28 mouse cellular contexts compared by ENCODE assay signal in the genomic region with DNA sequence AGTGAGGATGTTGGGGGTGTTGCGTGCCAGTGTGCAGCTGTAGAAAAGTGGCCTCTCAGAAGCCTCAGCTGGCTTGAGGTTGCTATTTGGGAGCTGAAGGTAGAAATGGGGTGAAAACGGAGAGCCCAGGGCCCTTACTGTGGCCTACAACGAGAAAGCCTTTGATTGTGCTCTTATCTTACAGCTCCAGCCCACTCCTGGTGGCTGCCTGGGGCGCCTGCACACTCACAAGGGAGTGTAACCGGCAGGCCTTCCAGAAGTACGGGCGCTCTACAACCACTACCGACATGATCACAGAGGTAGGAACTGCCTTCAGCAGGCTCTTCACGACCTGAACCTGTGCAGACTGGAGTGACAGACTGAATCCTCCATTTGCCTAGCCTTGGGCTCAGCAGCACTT. TPM values are rescaled to one million over a fixed set of nuclear protein-coding genes. Genes with fewer than 3 reads are reported as not detected.
DNase-seq lines count a peak whose midpoint lies in the region; ATAC-seq and TF ChIP-seq lines count a peak whose summit lies in the region.
"Had no signal": no experiment of that assay in that cellular context is flagged by ENCODE, and none has a peak within 500 bp of the region (broad histone marks: within the 10 kb centered on the region; RNA-seq: fewer than 3 reads in every experiment).

No protein-coding gene starts in this region.

- H3K36me3 ChIP-seq in intestine, postnatal 0 days (ENCODE audit: control insufficient read depth, insufficient read depth) = peaks cover 93% of the 10 kb centered on the region
- peaks cover 37% of the 10 kb centered on the region for H3K36me3 ChIP-seq in intestine, embryonic 16.5 days (ENCODE audit: control insufficient read depth, insufficient read depth, low read length)
- peaks cover 83% of the 10 kb centered on the region for H3K36me3 ChIP-seq in liver, embryonic 15.5 days (replicated peaks)
- peaks cover 93% of the 10 kb centered on the region for H3K36me3 ChIP-seq in forebrain, embryonic 14.5 days (ENCODE audit: control insufficient read depth, insufficient read depth, low read length)

- no peak overlapping the region for H3K4me3 ChIP-seq in intestine, postnatal 0 days (ENCODE audit: low read depth, low read length)
- no peak overlapping the region for H3K4me3 ChIP-seq in intestine, embryonic 16.5 days (ENCODE audit: low read length)
- H3K4me3 ChIP-seq in liver, embryonic 15.5 days (replicated peaks) = no peak overlapping the region
- H3K4me3 ChIP-seq in forebrain, embryonic 14.5 days (ENCODE audit: low read depth, low read length) = no peak overlapping the region
- H3K4me3 ChIP-seq: erythroblast, embryonic 14.5 days; heart, embryonic 12.5 days; hindbrain, embryonic 10.5 days; hindbrain, embryonic 15.5 days; megakaryocyte, embryonic 14.5 days; midbrain, embryonic 13.5 days; neural tube, embryonic 13.5 days had no signal

- H3K9me3 ChIP-seq in intestine, postnatal 0 days (ENCODE audit: control insufficient read depth) = no peaks in the 10 kb centered on the region
- no peaks in the 10 kb centered on the region for H3K9me3 ChIP-seq in intestine, embryonic 16.5 days (ENCODE audit: control insufficient read depth, low read length)
- no peaks in the 10 kb centered on the region for H3K9me3 ChIP-seq in liver, embryonic 15.5 days (replicated peaks)
- H3K9me3 ChIP-seq in forebrain, embryonic 14.5 days (replicated peaks; ENCODE audit: control insufficient read depth, low read length) = no peaks in the 10 kb centered on the region
- H3K9me3 ChIP-seq: heart, embryonic 12.5 days; hindbrain, embryonic 10.5 days; hindbrain, embryonic 15.5 days; megakaryocyte, embryonic 14.5 days; midbrain, embryonic 13.5 days; neural tube, embryonic 13.5 days had no signal

- H3K4me2 ChIP-seq in intestine, postnatal 0 days (replicated peaks; ENCODE audit: low read depth) = no peak overlapping the region
- H3K4me2 ChIP-seq in intestine, embryonic 16.5 days (ENCODE audit: low read depth, low read length) = no peak overlapping the region
- 0 out of 2 replicates have a peak overlapping the region, but pooled peaks have one; percentile 8 for H3K4me2 ChIP-seq in liver, embryonic 15.5 days
- H3K4me2 ChIP-seq in forebrain, embryonic 14.5 days (ENCODE audit: low read length) = no peak overlapping the region
- H3K4me2 ChIP-seq: heart, embryonic 12.5 days; hindbrain, embryonic 15.5 days; midbrain, embryonic 13.5 days; neural tube, embryonic 13.5 days had no signal

- no peak for ATAC-seq in intestine, postnatal 0 days
- ATAC-seq in intestine, embryonic 16.5 days = no peak
- ATAC-seq in liver, embryonic 15.5 days (ENCODE audit: insufficient read depth) = peak; percentile 78
- no peak for ATAC-seq in forebrain, embryonic 14.5 days
- ATAC-seq: forebrain, postnatal 0 days; inflammation-experienced regulatory T-cells, adult 6 months; midbrain, embryonic 13.5 days had no signal

- no peaks in the 10 kb centered on the region for H3K4me1 ChIP-seq in intestine, postnatal 0 days (replicated peaks; ENCODE audit: control insufficient read depth, insufficient read depth, low read length)
- no peaks in the 10 kb centered on the region for H3K4me1 ChIP-seq in intestine, embryonic 16.5 days (ENCODE audit: control insufficient read depth, insufficient read depth, low read length)
- peaks cover 35% of the 10 kb centered on the region for H3K4me1 ChIP-seq in liver, embryonic 15.5 days (replicated peaks)
- H3K4me1 ChIP-seq in forebrain, embryonic 14.5 days (ENCODE audit: control insufficient read depth, insufficient read depth, low read length) = no peaks in the 10 kb centered on the region
- H3K4me1 ChIP-seq: hindbrain, embryonic 10.5 days; hindbrain, embryonic 15.5 days; midbrain, embryonic 13.5 days; neural tube, embryonic 13.5 days had no signal

- peak overlapping the region; percentile 11; the same call in 1 of the 2 replicates for H3K27ac ChIP-seq in intestine, postnatal 0 days (ENCODE audit: low read depth, low read length)
- H3K27ac ChIP-seq in intestine, embryonic 16.5 days (ENCODE audit: low read length) = no peak overlapping the region
- H3K27ac ChIP-seq in liver, embryonic 15.5 days (replicated peaks) = peak overlapping the region; percentile 53
- no peak overlapping the region for H3K27ac ChIP-seq in forebrain, embryonic 14.5 days (ENCODE audit: low read depth, low read length)
- H3K27ac ChIP-seq: hindbrain, embryonic 10.5 days; hindbrain, embryonic 15.5 days; kidney, postnatal 0 days; midbrain, embryonic 13.5 days; neural tube, embryonic 13.5 days had no signal

- TF ChIP-seq CTCF in intestine, postnatal 0 days (IDR thresholded peaks at IDR 0.05; ENCODE audit: low read depth) = no peak

- H3K9ac ChIP-seq in intestine, postnatal 0 days (ENCODE audit: low read depth, low read length) = no peak overlapping the region
- H3K9ac ChIP-seq in intestine, embryonic 16.5 days (ENCODE audit: low read depth, low read length) = no peak overlapping the region
- H3K9ac ChIP-seq in liver, embryonic 15.5 days = 0 out of 2 replicates have a peak overlapping the region, but pooled peaks have one; percentile 4
- no peak overlapping the region for H3K9ac ChIP-seq in forebrain, embryonic 14.5 days (ENCODE audit: low read length)
- H3K9ac ChIP-seq: forebrain, postnatal 0 days; heart, embryonic 12.5 days; hindbrain, embryonic 15.5 days; midbrain, embryonic 13.5 days; neural tube, embryonic 13.5 days had no signal

- DNase-seq in liver = peak; percentile 74
- DNase-seq in forebrain, embryonic 14.5 days (ENCODE audit: low spot score) = no peak
- no peak for DNase-seq in frontal cortex, postnatal 36 days (ENCODE audit: low spot score in 2 of 2)
- DNase-seq in heart, postnatal 4 days = no peak
- DNase-seq in adrenal gland, postnatal 36 days = no peak
- DNase-seq: cerebellum, adult 11-12 months; cerebellum, postnatal 10 days; forebrain, postnatal 0 days; gastrocnemius, postnatal 14 days; heart, adult 18-20 months; kidney, adult 2 months; layer of hippocampus, adult 9-11 months; lung, postnatal 36 days; thymus, adult 2 months; thymus, postnatal 4 days had no signal

- H3K27me3 ChIP-seq in intestine, postnatal 0 days (replicated peaks; ENCODE audit: control insufficient read depth, insufficient read depth, low read length) = no peaks in the 10 kb centered on the region
- no peaks in the 10 kb centered on the region for H3K27me3 ChIP-seq in intestine, embryonic 16.5 days (replicated peaks; ENCODE audit: control insufficient read depth, insufficient read depth, low read length)
- no peaks in the 10 kb centered on the region for H3K27me3 ChIP-seq in liver, embryonic 15.5 days
- H3K27me3 ChIP-seq in forebrain, embryonic 14.5 days (replicated peaks; ENCODE audit: control insufficient read depth, insufficient read depth, low read length) = no peaks in the 10 kb centered on the region
- H3K27me3 ChIP-seq: CH12.LX; heart, embryonic 12.5 days; hindbrain, embryonic 15.5 days; megakaryocyte, embryonic 14.5 days; midbrain, embryonic 13.5 days; neural tube, embryonic 13.5 days had no signal

- WGBS in intestine, postnatal 0 days = 84% methylated on average over 9 of the region's 9 CpGs
- WGBS in intestine, embryonic 16.5 days = 86% methylated on average over 9 of the region's 9 CpGs
- 24% methylated on average over 9 of the region's 9 CpGs for WGBS in liver, embryonic 15.5 days (ENCODE audit: insufficient replicate concordance)
- WGBS in forebrain, embryonic 14.5 days = 91% methylated on average over 9 of the region's 9 CpGs

RNA-seq across cellular contexts. Expression of a gene that starts 15.4 kb away (rescaled TPM):
- 82.8 and 83.5 TPM in 2 replicates for polyA plus RNA-seq in intestine, postnatal 0 days (2015; fragmentation: Nextera tagmentation; extraction: Ambion mirVana)
- polyA plus RNA-seq in intestine, embryonic 16.5 days (2015; fragmentation: Nextera tagmentation; extraction: Ambion mirVana) = 96.8 and 105 TPM in 2 replicates
- polyA plus RNA-seq in liver, embryonic 15.5 days (2015; fragmentation: Nextera tagmentation; extraction: Ambion mirVana) = 37.1 and 40.1 TPM in 2 replicates
- 158 and 170 TPM in 2 replicates for polyA plus RNA-seq in forebrain, embryonic 14.5 days (2014; fragmentation: Nextera tagmentation; extraction: Ambion mirVana)
- total RNA-seq in heart, postnatal 4 days (2021) = 10 to 100 TPM; 37.1 to 39.1 TPM
- total RNA-seq in adrenal gland, postnatal 36 days (2021) = 10 to 100 TPM; 71.0 to 74.4 TPM

RNA-seq across cellular contexts. Expression of a gene that starts 34.2 kb away (rescaled TPM):
- polyA plus RNA-seq in intestine, postnatal 0 days (2015; fragmentation: Nextera tagmentation; extraction: Ambion mirVana) = 42.4 and 43.5 TPM in 2 replicates
- polyA plus RNA-seq in intestine, embryonic 16.5 days (2015; fragmentation: Nextera tagmentation; extraction: Ambion mirVana) = 25.5 and 27.6 TPM in 2 replicates
- polyA plus RNA-seq in liver, embryonic 15.5 days (2015; fragmentation: Nextera tagmentation; extraction: Ambion mirVana) = 5.8 and 6.9 TPM in 2 replicates
- 0.66 and 1.0 TPM in 2 replicates for polyA plus RNA-seq in forebrain, embryonic 14.5 days (2014; fragmentation: Nextera tagmentation; extraction: Ambion mirVana)
- total RNA-seq in heart, postnatal 4 days (2021) = 10 to 100 TPM; 31.3 to 33.6 TPM
- 10 to 100 TPM in 1 of 2 experiments, 1 to 10 TPM in 1; 6.7 to 12.5 TPM for total RNA-seq in adrenal gland, postnatal 36 days (2021)

RNA-seq across cellular contexts. Expression of a gene that starts 37.9 kb away (rescaled TPM):
- 10.0 and 12.6 TPM in 2 replicates for polyA plus RNA-seq in intestine, postnatal 0 days (2015; fragmentation: Nextera tagmentation; extraction: Ambion mirVana)
- polyA plus RNA-seq in intestine, embryonic 16.5 days (2015; fragmentation: Nextera tagmentation; extraction: Ambion mirVana) = 28.6 and 32.5 TPM in 2 replicates
- polyA plus RNA-seq in liver, embryonic 15.5 days (2015; fragmentation: Nextera tagmentation; extraction: Ambion mirVana) = 12.3 and 15.1 TPM in 2 replicates
- 26.0 and 30.5 TPM in 2 replicates for polyA plus RNA-seq in forebrain, embryonic 14.5 days (2014; fragmentation: Nextera tagmentation; extraction: Ambion mirVana)
- total RNA-seq in heart, postnatal 4 days (2021) = 10 to 100 TPM; 31.9 to 36.3 TPM
- total RNA-seq in adrenal gland, postnatal 36 days (2021) = 10 to 100 TPM; 34.6 to 39.8 TPM

RNA-seq across cellular contexts. Expression of a gene that starts 42.7 kb away (rescaled TPM):
- polyA plus RNA-seq in intestine, postnatal 0 days (2015; fragmentation: Nextera tagmentation; extraction: Ambion mirVana) = 19.5 and 20.2 TPM in 2 replicates
- polyA plus RNA-seq in intestine, embryonic 16.5 days (2015; fragmentation: Nextera tagmentation; extraction: Ambion mirVana) = 21.5 and 22.0 TPM in 2 replicates
- 13.5 and 16.7 TPM in 2 replicates for polyA plus RNA-seq in liver, embryonic 15.5 days (2015; fragmentation: Nextera tagmentation; extraction: Ambion mirVana)
- polyA plus RNA-seq in forebrain, embryonic 14.5 days (2014; fragmentation: Nextera tagmentation; extraction: Ambion mirVana) = 49.1 and 50.8 TPM in 2 replicates
- total RNA-seq in heart, postnatal 4 days (2021) = 10 to 100 TPM; 34.7 to 38.1 TPM
- total RNA-seq in adrenal gland, postnatal 36 days (2021) = 10 to 100 TPM; 36.1 to 43.7 TPM

Comparison
In these comparisons a context has a peak if more than half of its experiments do, and no peak if none do; other contexts are left out.
1. H3K27ac ChIP-seq: peak in intestine, postnatal 0 days (single experiment) and liver, embryonic 15.5 days (single experiment); none in intestine, embryonic 16.5 days (single experiment) and forebrain, embryonic 14.5 days (single experiment).